Mouse (Mus musculus) inflammation-experienced regulatory T-cells, adult 6 months (primary cell): ENCODE measurements around the gene Atp11a. TPM values are rescaled to one million over a fixed set of nuclear protein-coding genes. Genes with fewer than 3 reads are reported as not detected.

ENCODE experiments used
- ATAC-seq: one replicate; pipeline ENCODE4 v1.8.0; 2017
- polyA plus RNA-seq, 3 experiments: library from polyadenylated mRNA; unstranded; fragments of 100-300 nt; shearing (Covaris generic); gene quantifications; one replicate each; pipeline ENCODE4 v1.2.1; 2017

Atp11a gene
- polyA plus RNA-seq, 3 experiments from 2014 or later, result 4.4 to 8.4 (median 5.9) TPM

DNA sequence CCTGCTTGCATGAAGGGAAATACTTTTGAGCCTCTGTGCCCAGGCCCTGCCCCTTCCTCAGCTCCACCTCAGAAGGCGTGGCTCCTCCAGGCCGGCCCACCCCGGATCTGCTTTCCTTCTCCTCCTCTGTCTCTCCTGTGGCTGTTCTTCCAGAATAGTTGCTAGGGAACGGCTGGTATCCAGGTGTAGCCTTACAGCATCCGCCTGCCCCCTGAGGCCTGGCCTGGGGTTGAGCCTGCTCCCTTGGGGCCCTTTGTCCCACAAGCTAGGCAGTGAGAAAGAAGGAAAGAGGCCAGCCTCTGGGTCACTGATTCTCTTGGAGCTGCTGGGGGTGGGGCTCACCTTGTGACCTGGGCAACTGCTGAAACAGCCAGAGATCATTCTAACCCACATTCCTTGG lies 155.2 kb downstream of the Atp11a start:
- ATAC-seq, result no peak

DNA sequence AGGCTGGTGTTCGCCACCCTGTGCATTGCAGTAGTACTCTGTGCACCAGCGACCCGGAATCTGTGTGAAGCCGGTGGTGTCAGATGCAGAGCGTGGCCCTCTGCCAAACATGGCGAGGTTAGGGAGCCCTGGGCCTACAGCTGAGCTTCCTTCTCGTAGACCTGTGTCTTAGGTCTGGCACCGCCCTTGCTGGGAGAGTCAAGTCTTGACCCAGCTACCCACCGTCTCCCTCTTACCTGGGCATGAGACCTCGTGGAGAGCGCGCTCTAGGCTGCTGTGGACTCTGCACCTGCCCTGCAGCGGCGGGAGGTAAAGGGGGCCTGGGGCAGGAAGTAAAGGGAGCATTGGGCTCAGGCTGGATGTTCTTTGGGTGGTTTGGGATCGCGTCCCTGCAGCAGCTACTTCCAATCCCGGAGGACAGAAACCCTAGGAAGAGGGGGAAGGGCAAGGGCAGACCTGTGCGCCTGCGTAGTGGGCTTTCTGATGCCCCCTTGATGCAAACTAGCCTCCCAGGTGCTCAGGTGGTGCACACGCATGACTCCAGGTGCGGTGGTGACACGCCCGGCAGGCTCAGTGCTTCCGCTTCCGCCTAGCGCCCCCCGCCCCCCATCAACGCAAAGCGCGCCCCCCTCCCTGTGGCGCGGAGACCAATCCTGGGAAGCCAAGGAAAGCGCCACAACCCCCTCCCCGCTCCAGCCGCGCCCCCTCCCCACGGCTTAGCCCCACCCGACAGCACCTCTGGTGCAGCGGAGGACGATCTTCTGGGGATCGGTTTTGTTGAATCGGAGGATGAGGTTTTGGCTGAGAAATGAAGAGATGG lies 158.6 kb downstream of the Atp11a start:
- no peak for ATAC-seq

DNA sequence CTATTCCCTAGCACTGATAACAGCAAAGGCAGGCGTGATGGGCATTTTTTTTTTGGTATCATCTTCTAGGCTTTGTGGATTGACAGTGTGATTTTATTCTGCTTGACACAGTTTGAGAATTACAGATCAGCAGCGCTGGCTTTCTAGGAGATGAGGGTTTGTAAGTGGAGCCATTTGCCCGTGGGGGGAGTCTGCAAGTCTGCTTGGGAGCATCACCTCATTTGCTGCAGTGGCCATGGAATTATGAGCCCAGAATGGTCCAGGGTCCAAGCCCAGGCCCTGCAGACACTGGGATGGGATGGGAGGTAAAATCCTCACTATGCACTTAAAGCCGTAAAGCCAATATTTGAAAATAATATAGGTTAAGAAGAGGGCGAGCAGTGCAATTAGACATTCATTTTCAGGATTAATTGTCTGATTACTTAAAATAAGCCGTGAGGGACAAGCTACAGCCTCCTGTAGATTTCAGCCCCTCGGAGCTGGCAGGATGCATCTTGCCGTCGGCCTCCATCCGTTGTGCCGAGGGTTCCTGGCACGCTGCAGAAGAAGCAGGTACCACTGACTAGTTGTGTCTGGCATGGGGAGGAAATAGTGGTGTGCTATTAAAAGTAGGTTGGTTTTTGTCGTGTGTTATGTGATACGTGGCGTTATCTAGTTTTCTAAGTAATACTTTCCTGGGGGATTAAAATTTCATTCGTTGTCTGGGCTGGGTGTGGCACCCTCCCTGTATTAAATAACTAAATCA lies 159.5 kb downstream of the Atp11a start:
- ATAC-seq, result no peak

DNA sequence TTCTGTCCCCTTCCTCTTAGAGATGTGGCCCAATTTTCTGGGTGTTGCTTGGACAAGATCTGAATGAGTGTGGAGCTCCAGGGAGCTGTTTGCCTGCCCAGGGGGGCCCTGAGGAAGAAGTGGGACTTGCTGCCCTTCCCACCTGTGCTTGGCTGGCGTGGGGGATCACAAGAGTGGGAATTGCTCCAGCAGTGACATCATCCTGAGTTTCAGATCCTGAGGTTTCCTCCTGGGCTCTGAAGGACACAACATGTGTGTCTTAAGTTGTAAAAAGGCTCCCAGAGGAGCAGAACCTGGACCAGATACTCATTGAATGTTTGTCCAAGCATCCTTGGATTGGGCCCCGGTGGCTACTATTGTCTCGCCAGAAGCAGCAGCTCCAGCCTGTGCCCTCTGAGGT lies 160.2 kb downstream of the Atp11a start:
- ATAC-seq, result no peak

DNA sequence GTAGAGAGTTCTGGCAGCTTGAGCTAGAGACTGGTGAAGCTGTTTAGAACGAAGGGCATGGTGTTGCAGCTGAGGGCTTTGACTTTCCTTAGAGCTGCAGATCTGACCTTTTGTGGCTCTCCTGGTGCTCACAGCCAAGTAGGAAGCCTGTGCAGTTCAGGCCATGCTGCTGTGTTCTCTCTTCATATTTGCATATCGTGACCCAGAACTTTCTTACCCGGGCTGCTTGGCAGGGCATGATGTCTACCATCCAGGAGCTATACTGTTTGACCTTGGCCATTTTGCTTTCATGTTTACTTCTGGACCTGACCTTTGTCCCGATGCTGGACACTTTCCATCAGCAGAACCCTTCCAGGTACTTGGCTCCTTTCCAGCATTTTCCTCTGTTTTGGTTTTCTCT lies 161.0 kb downstream of the Atp11a start:
- ATAC-seq, result no peak

Other genes with a start within 250 kb of the Atp11a start
- gene Spaca7, start 184.0 kb upstream of the Atp11a start, polyA plus RNA-seq, result not detected
- 10 to 100 TPM; 36.2 to 52.4 (median 49.1) TPM for gene Tubgcp3, start 84.8 kb upstream of the Atp11a start, polyA plus RNA-seq
- under 1 TPM in 1 of 3 experiments, not detected in 2; 0.51 TPM for gene Mcf2l, start 116.8 kb downstream of the Atp11a start, polyA plus RNA-seq